Mouse (Mus musculus) c-Kit-positive CD71-positive TER-119-negative erythroid progenitor cells, embryonic 14.5 days (primary cell): ENCODE results near the gene Asphd2.
"Not testable (repeated sequence)": the region's sequence is repeated elsewhere in the genome, so short reads cannot be mapped to it uniquely, and the experiment has no call there.

Source experiments
- DNase-seq: peaks from one replicate; pipeline ENCODE4 v3.0.0-alpha.2; 2013; ENCODE audit warnings: low read depth

Gene Asphd2

DNA sequence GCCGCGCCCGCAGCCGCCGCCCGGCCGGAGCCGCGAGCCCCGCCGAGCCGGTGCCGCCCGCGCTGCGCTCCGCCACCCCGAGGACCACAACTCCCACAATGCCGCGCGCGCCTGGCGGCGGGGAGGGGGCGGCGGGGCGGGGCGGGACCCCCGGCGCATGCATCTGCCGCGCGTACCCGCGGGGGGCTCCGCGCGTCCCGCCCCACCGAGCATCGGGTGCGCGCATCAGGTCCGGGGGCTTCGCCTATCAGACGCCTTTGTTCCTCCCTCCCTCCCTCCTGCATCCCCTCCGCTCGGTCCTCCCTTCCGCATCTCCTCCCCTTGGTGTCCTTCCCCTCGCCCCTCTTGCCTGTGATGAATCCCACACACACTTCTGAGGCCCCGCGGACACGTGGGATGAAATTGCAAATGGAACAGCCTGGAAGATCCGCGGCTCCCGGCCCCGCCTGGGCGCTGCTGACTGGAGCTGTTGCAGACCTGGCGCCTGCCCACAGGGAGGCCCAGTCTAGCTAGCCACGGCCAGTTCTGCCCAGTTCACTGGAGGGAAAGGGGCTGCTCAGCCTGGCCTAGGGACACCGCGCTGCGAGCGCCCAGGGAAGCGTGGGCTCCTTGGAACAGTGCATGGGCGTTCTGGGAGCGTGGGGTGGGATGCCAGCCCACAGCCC is at the start of gene Asphd2:
Gene Asphd2 (minus strand): TSS at position 88 of the 665 bp plus-strand sequence.
- no peak for DNase-seq

GRCm38 (mm10) chr5:112438535-112438934 is 43.9 kb upstream of the Asphd2 start:
- no peak for DNase-seq

GRCm38 (mm10) chr5:112433004-112433403 is 38.3 kb upstream of the Asphd2 start:
- peak; percentile 40 for DNase-seq

DNA sequence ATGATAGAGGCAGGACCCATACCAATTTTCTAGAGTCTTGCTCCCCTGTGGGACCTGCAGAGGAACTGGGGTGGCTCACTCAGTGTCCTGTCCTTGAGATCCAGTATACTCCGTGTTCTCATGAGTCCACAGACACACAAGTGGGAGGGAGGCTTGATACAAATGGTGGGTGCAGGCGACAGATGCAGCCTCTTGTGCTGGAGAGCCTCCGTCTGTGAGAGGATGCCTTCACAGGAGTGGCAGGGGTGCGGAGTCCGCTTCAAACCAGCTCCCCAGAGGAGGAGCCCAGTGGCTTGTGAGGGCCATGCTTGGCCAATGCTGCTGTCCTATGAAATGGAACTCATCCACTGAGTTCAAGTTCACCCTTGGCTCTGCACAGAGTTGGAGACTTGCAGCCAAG is 37.4 kb upstream of the Asphd2 start:
- no peak for DNase-seq

DNA sequence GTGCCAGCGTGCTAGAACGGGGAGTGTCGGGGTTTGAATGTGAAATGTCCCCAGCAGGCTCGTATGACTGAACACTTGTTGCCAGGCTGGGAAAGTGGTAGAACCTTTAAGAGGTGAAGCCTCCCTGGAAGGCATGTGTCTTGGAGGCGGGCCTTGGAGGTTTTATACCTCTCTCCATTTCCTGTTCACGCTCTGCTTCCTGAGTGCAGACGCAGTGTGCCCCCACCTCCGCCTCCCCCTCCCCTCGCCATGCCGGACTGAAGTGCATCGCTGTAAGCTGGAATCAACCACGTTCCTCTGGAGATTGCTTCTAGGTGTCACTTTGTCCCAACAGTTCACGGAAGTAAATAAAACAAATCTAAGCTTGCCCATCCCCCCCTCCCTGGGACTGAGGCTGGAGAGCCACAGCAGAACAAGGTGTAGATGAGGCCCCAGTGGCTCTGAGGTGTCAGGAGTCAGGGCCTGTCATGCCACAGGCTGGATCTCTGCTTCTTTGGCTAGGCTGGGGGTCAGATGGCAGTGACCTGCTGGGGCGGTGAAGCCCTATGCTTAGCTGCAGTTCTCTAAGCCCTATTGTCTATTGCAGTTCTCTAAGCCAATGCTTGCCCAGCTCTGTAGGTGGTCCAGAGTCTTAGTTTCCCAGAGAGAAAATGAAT is 36.6 kb upstream of the Asphd2 start:
- no peak for DNase-seq

DNA sequence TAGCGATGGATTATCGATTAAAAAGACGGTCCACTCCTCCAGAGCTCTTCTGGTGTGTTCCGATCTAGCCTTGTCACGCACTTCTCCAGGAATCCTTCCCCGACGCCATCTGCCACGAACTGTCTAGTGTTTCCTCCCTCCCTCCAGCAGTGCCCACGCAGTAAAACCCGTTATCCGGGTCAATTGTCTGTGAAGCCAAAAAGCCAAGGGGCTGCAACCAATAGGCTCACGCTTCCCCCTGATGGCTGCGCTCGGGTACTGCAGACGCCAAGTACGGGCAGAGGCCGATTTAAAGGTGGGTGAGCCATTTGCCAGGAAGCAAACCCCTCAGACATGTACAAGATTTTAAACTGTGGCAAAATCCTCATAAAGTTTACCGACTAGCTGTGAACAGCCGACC is 34.3 kb upstream of the Asphd2 start:
- peak; percentile 30 for DNase-seq

- DNase-seq: peak; percentile 34
These were observed 32.6 kb upstream of the Asphd2 start for GRCm38 (mm10) chr5:112427283-112427682.

DNA sequence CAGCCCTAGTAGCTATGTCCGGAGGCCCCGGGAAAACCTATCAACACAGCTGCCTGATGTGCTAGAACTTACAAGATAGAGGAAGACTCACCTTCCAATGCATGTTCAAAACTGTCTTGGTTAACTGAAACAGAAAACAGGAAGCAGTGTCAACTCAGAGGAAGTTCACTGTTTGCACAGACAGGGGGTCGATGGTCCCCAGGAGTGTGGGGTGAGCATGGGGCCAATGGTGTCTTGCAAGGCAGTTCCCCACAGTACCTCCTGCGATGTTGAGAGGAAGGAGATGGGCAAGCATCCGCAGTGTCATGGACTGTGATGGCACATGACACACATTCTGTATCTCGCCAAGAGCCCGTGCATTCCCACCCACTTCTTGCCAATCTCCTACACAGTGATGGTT is 32.0 kb upstream of the Asphd2 start:
- DNase-seq: no peak

DNA sequence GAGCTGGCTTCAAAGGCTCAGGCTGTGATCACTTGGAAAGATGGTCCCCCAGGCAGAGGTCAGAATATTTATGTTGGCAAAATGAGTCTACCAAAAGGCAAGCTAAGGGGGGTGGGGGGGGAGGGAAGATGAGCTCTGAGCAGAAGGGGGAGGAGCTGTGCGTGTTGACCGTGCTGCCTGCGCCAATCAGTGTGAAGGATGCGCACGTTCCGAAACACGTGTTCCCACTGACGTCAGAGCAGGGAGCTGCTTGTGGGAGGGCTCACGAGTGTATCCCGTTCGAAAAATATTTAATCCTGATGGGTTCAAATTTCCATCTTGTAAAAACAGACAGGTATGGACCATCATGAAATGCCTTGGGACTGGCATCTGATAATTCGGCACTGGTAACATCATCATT is 24.9 kb upstream of the Asphd2 start:
- DNase-seq: no peak

GRCm38 (mm10) chr5:112418023-112418422 is 23.4 kb upstream of the Asphd2 start:
- DNase-seq: no peak

GRCm38 (mm10) chr5:112416673-112417072 is 22.0 kb upstream of the Asphd2 start:
- no peak for DNase-seq

GRCm38 (mm10) chr5:112412781-112413180 is 18.1 kb upstream of the Asphd2 start:
- not testable (repeated sequence) for DNase-seq

DNA sequence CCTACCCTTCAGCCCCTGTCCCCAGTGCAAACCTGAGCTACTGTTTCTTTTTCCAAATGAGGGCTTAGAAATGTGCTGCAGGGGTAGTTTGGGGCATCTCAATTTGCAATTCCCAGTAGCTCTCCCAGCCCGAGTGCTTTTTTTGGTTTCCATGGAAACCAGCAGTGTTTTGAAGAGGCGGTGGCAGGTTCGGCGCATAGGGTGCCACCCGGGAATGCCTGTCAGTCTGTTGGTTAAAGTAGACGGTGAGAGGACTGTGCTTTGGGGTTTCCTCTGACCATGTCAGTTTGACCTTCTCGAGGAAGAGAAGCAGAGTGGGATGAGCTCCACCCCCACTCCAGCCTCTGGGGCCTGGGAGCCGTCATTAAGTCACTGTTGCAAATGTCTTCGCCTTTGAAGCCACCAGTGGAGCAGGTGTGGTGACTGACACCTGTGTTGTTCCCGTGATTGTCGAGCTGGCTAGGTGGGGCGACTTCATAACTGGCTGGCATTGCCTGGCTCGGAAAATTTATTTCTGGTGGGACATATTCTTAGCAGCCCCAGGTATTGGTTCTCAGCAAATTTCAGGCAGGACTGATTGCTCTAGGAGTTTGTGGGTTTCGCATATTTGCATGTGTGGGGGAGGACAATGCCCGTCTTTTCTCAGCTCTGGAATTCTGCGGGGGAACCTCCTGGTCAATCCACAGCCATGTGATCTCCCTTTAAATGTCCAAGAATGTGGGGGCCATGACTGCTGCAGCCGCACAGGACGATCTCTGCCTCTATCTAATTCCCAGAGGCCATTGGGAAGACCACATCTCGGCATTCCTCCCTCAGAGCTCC is 17.1 kb upstream of the Asphd2 start:
- no peak for DNase-seq

DNA sequence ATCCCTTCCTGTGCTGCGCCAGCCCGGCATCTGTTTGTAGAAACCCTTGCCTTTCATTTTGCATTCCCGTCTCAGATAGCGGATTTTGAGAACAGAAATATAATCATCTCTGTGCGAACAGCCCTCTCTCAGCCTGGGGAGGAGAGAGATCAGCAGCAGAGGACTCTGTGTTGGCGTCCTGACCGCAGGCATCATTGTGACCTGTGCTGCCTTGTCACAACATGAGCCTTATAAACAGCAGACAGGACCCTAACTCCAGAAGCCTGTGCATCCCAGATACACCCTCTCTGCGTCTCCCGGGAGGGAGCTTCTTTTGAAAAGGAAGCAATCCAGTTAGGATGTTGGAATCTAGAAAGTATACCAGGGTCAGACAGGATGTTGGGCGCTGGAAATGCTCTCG is 16.4 kb upstream of the Asphd2 start:
- DNase-seq: no peak

DNA sequence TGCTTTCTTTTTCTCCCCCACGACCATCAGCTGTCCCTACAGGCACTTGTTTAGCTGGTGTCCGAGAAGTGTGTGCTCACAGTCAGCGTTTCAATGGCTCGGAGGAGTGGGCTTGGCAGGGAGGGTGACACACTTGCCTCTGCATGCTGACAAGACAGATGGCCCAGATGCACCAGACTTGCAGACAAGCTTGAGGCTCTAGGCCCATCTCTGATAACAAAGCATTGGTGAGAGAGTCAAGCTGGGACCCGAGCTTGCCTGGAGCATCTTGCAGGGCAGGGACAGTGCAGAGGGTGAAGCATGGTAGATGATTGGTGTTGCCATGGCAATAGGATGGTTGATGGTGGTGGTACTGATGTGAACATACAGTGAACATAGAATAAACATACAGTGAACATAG is 14.6 kb upstream of the Asphd2 start:
- DNase-seq: no peak

GRCm38 (mm10) chr5:112406017-112406416 is 11.4 kb upstream of the Asphd2 start:
- DNase-seq: no peak

- DNase-seq: no peak
These were observed 7.8 kb upstream of the Asphd2 start for GRCm38 (mm10) chr5:112402437-112402836.

DNA sequence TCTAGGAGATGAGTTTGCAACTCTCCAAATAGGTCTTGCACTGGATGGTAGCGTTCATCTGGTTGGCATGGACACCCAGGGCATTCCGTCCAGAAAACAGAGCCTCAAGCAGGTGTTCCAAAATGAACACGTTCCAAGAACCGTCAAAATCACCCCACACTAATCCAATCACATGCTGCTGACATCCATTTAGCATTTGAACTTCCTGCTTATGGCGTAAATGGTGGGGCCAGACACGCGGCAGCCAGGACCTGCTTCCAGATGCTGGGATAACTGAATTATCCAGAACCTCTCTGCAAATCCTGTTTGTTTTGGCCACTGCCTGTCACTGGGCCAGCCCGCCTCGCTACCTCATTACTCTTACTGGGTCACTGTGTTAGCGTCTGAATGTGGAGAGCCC is 4.6 kb upstream of the Asphd2 start:
- DNase-seq: no peak

- no peak for DNase-seq
These were observed 1.4 kb upstream of the Asphd2 start for GRCm38 (mm10) chr5:112396066-112396465.

GRCm38 (mm10) chr5:112394415-112394763 is 277 bp downstream of the Asphd2 start:
- DNase-seq: no peak

GRCm38 (mm10) chr5:112393741-112394414 is 788 bp downstream of the Asphd2 start:
- no peak for DNase-seq

DNA sequence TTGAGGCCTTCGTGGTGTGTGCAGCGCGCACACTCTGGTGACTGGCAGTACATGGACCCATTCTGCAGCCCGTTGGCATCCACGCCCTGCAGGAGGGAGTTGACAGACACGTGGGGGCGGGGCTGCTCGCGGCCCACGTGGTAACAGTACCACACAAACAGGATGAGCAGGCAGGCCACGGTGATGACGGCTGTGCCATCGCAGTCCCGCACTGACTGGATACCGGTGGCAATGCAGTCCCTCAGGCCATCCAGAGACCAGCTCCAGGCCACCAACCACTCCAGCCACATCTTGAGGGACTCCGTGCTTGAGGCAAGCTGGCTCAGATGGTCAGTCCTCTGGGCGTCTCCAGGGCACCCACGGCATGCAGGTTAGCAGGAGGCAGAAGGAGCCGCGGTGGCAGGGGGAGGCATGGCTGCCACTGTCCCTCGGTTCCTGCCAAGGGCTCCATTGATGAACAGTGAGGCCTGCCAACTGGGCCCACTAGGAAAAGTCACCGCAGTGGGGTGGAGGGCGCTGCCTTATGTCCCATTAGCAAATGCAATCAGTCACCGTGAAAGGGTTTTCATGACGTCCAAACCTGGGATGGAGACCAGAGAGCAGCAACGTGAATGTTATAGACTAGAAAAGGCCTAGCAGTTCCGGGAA is 2.9 kb downstream of the Asphd2 start:
- DNase-seq: no peak
